Mouse (Mus musculus) megakaryocyte progenitor cell, adult 5-6 weeks (primary cell): ENCODE data around the gene Ggact. TPM values are rescaled to one million over a fixed set of nuclear protein-coding genes. Genes with fewer than 3 reads are reported as not detected.

Experiments used
- ATAC-seq: replicated peaks from 2 replicates; pipeline ENCODE4 v1.8.0; 2016; ENCODE audit warnings: mild to moderate bottlenecking, moderate TSS enrichment, inconsistent platforms; ENCODE audit not compliant: poor library complexity
- total RNA-seq, 2 experiments: library from RNA; stranded (forward) in 1 of 2; stranded (reverse) in 1 of 2; fragments of 157-497, 149-512 nt in 1 of 2; fragments of 200-1000 nt in 1 of 2; gene quantifications; 2 replicates each; pipeline versions ENCODE4 v1.2.3 to v1.2.4; 2015 to 2017

Gene Ggact
- 6.2 and 9.9 TPM in 2 replicates for total RNA-seq (2015)
- total RNA-seq (2017): 3.7 and 7.9 TPM in 2 replicates

DNA sequence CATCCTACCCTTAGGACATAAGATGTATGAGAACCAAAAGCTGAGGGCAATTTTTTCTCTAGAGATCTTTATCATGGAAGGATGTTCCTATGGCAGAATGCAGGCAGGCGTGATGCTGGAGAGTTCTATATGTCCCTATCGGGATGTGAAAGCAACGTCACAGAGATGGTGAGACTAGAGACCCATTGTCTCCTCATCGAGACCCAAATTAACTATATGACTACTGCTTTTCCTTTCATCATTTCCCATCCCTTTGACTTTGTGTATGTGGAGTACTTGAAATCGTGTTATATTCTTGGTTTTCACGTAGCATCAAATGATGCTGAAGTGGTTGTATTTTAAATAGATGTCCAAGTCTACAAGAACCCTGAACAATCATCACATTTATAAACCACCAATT lies at the start of gene Ggact:
Gene Ggact, minus strand, starts transcription at position 101 of the 400 bp plus-strand sequence.
- ATAC-seq: no peak

DNA sequence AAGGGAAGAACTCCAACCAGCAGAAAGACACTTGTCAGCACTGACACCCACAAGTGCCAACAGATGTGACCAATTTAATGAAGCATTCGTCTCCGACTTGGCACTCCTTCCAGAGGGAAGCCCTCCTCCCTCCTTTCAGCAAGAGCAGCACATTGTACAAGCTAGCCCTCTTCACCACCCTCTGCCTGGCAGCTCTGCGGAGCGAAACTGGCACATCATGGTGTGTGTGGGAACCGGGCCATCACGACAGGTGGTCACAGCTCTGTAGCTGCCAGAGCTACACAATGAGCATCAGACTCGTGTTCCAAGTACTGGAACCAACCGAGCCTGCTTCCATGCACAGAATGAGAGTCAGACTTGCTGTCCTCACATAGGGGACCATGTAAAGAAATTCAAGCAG lies 44.4 kb upstream of the Ggact start:
- no peak for ATAC-seq

DNA sequence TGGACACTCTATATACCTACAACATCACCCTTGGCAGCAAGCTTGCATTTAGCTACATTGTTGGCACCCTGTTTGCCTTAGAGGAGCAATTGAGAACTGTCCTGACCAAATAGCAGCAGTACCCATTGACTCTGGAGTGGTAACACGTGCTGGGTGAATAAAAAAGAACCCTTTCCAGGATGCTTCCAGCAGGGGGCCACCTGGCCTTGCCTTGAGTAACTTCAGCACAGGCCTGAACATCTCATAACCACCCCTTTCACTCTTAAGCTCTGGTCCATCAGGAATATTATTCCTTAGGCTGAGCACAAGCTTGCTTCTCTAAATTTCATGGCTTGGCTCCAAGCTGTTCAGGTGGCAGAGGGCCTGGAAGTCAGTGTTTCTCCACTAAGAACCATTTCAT lies 39.8 kb upstream of the Ggact start:
- peak; percentile 78 for ATAC-seq

DNA sequence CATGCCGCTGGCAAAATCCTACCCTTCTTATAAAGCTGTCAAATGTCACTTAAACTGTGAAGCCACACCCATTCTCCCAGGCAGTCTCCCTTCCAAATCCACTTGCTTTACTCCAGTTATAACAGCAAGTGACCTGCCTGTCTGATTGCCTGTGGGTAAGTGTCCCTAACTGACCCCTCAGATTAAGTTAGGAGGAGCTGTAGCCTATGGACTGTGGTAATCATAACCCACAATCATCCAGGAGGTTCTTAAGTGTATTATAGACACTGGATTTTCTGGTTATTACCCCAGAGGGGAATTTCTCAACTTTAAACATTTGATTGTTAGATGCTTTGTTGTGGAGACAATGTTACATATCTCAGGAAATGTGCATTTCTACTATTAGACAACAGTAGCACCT lies 39.0 kb upstream of the Ggact start:
- ATAC-seq: no peak

DNA sequence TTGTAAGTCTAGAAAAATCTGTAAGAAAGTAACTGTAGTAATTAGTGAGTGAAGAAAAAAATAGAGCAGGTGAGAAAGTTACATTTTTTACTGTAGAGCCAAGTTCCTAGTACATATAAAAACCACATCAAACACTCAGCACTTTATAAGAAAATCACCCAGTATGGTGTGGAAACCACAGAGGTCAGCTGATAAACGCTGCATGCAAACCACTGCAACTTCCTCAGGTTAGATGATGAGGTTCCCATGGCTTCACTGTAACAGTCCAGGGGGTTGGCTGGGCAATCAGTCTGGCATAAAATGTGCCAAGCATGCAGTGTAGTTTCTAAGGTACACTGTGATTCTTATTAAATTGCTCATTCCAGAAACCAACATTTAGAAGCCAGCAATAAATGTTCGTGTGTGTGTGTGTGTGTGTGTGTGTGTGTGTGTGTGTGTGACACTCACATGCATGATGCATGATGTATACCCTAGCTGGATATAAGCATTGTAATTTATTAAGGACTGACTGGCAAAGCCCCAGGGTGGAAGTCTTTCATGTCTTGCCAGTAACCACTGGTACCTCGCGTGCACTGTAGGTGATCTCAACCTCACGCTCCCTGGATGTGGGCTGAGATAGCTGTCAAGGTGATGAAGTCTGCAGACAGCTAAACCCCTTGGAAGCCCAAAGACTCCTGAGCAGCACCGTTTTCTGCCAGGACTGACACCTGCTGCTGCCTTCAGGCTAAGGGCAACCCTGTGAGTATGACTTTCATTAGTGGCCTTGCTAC lies 38.3 kb upstream of the Ggact start:
- peak; percentile 68 for ATAC-seq

DNA sequence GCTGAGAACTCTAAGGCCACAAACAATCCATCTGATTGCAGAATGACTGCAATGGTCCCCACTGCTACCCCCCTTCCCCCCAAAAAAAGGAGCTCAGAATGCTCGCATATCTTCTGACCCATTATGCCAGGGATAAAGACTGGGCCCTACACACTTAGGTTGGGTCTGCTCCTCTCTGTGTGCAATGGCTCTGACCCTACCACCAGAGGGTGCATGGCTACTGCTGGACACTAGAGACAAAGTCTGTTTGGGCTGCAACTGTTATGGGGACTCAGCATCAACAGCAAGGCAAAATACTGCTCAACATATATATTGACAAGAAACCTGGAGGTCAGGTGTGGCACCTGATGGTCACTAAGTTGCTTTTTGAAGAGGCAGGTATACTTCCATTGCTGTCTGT lies 37.4 kb upstream of the Ggact start:
- ATAC-seq: peak; percentile 70

DNA sequence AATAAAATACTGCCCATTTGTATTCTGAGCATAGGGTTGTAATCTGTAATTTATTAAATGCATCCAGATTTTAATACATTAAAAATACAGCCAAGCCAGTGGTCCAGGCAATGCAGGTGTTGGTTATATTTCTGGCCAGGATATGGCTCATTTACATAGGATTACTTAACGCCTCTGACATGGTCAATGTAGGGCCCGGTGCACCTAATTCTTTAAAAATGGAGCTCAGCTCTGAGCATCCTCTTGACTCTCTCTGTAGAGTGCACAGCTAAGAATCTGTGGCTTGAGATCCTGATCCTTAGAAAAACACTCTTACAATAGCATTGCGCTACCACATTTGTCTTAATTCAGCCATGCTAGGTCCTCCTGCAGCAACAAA lies 29.9 kb upstream of the Ggact start:
- no peak for ATAC-seq

DNA sequence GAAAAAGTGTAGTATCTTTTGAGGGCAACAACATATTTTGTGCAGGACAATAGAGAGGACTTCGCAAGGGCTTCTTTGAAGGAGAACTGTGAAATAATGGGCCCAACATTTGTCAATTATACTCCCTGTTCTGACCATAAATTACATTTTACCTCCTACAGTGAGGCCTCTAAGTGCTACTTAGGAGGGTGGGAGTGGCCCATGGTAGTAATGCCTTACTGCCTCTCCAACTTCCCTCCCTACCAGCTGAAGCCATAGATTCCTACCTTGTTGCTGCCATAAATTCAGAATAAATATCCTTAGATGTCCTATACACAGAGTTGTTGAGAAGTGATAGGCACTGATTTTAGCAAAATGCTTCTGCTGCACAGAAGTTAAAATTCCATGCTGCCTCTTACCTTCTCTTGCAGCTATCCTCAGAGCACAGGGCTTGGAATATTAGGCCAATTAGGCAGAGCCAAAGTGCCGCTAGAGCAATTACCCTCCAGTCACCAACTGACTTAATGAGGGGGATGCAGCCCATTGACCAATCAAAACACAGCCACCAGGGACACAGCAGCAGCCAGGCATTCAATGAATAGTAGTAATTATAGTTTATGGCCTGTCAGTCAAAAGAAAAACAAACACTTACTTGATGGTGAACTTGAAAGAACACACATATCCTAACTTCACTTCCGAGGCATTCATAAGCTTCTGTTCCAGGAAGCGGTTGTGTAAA lies 29.4 kb upstream of the Ggact start:
- ATAC-seq: no peak

DNA sequence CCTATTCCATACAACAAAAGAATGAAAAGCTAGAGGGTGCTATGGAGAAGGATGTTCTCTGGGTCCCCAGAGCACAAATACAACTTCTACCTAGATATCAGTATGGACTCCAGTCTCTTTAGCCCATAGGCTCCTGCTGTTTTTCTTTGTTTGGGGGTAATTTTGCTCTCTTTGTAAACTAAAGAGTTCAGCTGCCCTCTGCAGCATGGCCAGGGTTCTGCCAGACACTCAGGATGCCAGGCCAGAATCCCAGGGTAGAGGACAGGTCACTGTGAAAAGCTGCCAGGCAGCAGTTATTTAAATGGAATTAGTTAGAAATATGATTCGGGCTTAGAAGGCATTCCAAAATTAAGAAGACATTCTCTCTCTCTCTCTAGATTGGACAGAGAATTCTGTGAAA lies 22.9 kb upstream of the Ggact start:
- ATAC-seq: no peak

DNA sequence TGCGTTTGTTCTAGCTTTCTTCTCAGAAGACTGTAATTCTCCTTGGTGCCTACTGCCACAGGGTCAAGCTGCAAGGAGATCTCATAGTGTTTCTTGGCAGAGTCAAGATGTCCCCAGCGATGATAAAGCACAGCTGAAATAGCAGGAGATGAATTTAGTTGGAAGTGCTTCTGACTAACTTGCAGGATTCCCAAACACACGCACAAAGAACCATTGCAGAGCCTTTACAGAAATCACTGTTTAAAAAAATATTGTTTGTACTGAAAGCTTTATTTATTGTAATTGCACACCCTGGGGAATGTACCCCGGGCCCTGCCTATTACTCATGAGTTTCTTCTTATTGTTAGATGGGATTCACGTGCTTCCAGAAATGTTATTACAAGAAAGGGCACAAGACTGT lies 6.5 kb upstream of the Ggact start:
- no peak for ATAC-seq

DNA sequence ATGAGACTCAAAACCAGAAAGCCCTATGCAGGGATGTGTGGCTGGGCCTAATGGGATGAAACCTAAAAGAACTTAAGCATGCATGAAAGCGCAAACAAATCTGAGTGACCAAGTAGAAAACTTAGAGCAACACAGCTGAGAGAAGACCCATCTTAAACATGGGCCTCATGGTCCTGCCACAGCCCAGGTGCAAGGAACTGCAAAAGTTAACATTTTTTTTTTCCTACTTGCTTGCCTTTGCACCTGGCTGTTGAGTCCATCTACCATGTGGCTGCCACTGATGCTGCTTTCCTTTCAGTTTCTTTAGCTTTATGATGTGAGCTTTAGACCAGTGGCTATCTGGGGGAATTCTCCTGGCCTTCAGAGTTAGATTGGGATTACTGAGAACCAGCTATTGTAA lies 4.1 kb upstream of the Ggact start:
- ATAC-seq: no peak

DNA sequence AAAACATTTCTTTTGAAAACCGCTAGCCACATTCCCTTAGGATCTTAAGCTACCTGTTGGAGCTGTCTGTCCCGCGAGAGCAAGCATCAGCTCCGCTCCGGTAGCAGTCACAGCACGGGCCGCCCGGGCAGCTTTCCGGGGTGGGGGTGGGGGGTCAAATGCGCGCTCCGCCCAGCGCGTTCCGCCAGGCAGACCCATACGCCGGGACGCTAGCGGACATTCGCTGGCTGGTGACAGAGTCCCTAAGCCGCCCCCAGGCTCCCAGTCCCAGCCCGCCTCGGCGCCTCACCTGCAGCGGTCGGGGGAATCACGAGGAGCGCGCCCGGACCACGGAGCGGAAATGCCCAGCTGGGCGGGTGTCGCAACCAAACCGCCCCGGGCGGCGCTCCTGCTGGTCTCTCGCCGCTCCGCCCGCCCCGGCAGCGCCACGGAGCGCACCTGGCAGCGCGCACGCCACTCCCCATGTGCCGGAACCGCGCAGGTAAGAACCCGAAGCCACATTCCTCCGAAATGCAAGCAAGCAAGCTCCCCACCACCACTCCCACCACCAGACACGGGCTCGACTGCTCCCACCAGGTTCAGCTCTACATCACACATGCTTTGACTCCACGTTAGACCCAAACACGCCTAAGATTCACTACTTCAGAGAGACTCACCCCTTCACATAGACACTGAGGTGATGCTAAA lies 602 bp downstream of the Ggact start:
- peak; percentile 95 for ATAC-seq

DNA sequence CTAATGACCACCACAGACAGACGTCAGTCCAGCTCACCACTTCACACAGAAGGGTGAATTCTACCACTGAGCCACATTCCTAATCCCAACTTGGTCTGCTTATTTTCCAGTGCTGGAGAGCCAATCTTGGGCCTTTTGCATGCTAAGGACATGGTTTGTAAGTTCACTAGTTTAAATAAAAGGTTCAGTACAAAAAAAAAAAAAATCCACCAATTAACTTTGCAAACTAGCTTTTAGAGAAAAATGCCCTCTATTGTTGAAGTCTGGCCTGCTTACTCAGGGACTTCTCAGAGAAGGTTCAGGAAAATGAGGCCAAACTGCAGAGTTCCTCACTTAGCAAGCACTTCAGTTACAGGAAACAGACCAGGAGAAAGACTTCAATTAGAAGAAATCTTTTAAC lies 1.4 kb downstream of the Ggact start:
- ATAC-seq: no peak

DNA sequence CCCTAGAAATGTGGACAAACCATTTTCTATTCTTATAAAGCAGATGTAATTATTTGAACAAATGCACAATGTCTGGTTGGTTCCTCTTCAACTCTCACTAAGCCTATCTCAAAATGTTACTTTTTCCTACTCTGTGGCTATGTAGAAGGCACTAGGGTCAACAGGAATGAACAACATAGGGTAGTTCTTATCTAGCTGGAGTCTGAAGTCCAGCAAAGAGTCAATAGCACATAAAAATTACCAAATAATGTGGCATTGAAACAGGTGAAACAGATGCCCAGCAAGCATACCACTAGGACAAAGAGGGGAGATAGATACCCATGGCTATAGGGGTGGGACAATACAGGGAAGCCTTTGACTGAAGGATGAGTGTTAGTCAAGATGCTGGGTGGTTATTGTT lies 2.3 kb downstream of the Ggact start:
- no peak for ATAC-seq

DNA sequence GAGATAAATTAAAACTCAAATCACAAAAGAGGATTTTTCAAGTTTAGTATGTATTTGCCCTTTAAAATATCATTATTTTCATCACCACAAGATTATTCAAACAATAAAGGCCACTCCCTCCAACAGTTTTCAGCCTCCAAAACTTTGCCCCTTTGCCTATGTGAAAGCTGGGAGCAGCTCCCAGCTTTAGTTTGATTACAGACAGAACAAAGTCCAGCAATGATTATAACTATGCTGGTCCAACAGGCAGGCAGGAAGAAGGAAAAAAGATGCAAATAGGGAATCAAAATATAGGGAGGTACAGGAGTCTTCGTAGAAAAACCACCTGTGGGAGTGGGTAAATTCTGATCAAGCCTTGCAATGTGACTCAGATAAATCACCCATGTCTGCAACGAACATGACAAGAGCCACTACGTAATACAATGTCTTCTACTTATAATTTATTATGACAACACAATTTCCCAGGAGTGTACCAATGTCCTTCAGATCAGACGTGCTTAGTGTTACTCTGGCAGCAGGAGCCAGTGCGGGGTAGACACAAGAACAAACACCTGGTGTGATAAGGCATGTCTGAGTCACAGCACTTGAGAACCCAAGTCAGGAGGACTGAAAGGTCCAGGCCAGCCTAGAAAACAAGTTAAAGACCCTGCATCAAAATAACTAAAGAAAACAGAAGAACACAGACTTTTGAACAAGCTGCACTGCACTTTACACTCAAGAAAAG lies 4.0 kb downstream of the Ggact start:
- no peak for ATAC-seq

DNA sequence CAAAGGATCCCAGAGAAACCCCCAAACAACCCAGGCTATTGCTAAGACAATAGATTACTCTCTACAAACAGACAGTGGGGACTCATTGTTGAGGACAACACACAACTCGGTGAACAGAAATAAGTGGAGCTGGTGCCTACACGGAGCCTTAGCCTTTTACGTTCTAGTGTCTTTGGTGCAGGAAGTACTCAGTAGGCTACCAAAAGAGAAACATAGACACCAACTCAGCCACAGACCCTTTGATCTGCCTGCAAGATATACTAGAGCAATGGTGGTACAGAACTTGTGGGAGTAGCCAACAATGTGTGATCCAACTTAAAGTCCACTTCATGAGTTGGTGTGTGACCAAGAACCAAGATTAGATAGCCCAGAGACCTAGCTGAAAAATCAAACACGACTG lies 5.5 kb downstream of the Ggact start:
- ATAC-seq: no peak

DNA sequence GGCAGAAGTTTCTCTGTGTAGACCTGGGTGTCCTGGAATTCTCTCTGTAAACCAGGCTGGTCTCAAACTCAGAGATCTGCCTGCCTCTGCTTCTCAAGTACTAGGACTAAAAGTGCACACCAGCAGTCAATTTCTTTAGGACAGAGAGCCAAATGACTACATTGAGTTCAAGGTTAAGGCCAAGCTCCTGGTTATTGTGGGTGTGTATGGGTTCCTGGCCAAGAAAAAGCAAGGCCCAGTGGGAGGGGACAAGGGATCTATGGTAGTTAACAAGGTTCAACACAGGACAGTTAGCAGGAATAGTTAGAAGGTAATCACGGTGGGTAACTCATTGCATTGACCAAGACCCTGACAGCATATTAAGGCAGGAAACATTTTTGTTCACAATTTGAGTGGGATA lies 8.6 kb downstream of the Ggact start:
- ATAC-seq: no peak

DNA sequence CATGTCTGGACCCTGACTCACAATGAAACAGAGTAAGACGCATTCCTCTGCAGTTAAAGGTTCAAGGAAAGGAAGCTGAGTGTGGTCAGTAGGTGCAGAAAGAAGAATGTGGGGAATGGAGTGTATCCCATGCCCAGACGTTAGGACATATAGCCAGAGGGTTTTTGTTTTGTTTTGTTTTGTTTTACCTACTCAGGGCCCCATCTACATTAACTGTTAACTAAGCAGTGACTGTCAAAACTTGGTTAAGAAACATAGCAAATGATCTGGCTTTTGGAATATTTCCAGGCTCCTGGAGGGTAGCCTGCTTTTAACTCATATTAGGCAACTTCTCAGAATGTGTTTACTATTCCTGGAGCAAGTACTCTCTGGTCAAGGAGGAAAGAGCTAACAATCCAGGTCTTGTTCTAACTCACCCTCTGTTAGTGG lies 9.6 kb downstream of the Ggact start:
- ATAC-seq: no peak

DNA sequence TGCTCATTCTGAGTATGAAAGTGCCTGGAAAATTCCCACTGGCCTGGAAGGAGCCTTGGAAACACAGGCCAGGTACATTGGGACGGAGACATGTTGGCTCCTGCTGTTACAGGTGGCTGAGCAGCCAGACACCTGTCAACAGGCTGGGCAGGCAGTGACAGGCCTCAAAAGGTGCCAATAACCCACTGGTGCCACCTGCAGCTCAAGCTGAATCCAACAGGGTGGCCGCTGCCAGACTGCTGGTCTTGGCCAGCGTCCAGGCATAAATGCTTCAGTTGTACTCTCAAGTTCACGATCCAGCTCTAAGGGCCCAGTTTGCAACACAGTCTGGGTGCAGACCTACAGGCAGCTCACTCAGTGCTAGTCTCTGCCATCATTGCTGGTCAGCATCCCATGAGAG lies 10.7 kb downstream of the Ggact start:
- peak; percentile 76 for ATAC-seq

DNA sequence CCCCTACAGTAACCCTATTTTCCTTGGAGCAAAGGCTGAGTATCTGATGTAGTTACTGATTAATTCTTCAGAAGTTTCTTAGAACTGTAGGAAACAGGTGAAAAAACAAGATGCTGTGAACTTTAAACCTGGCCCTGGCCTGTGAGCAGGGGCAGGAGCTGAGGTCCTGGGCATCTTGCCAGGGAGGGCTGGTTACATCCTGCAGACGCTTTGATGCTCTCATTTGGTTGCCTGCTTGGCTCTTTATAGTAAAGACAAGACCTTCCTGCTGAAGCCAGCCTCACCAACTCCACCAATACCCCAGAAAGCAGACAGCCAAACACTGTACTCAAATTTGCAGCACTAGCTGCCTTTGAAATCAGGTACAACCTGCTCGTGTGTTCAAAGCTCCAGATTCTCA lies 11.4 kb downstream of the Ggact start:
- ATAC-seq: 0 out of 2 replicates have a peak, but pooled peaks have one; percentile 27

DNA sequence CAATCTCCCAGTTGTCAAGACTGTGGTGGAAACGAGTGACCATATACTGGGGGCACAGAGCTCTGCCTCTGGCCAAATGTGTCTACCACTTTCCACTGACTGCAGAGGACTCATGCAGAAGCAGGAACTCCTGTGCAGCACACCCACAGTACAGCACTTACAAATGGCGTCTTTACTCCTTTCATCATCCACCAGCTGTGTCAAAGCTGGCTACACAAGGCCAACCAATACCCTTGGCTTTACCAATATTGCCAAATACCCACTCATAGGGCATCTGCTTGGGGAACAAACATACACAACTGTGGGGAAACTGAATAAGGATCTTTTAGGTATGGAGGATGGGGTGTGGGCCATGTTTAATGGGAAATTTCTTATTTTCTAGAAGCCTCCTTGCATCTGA lies 11.8 kb downstream of the Ggact start:
- ATAC-seq: 0 out of 2 replicates have a peak, but pooled peaks have one; percentile 23
